Mouse (Mus musculus): ENCODE data around the gene Jag1.

DNA sequence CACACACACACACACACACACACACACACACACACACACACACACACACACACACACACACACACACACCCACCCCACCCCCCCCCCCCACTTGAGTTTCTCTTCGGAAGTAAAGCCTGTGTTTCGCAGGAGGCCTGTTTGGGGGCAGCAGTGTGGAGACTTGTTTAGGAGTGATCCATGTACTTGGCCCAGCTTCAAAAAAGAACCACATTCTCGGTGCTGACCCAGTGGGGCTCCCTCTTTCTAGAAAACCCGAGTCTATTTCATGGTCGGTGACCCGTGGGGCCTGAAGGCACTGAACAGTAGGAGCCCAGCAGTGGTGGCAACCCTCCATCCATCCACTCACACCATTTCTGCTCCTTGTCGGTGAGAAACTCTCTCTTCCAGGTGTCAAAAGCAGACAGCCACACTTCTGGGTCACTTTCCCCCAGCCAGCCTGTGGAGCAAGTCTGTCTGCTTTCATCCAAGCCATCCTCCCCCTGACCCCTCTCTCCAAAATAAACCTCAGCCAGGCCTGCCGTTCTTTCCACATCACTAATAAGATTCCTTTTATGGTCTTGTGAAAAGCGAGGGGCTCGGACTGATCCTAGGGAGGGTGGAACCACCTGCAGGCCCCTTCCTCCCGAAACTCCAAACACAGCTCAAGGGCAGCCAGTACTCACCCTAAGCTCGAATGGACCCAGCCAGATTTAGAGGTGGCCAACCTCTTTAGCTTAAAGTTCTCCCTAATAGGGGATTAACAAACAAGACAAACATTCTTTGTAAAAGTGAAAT lies 3.0 kb downstream of the Jag1 start:
- no peak for TF ChIP-seq POLR2A (IDR thresholded peaks at IDR 0.05; ENCODE audit: borderline replicate concordance, low read depth, low read length)
- no peak for TF ChIP-seq CTCF (IDR thresholded peaks at IDR 0.05; ENCODE audit: low read depth, low read length)
